Mouse (Mus musculus) retina, embryonic 14.5 days (tissue): ENCODE measurements at regions not wholly inside any gene's neighbourhood (a gene's known extent, or its start where the extent isn't known, plus 50 kb on each side); places are given as distances from the start of the nearest gene placed in this dataset.

ENCODE experiments used
- DNase-seq: peaks from one replicate; pipeline ENCODE4 v3.0.0-alpha.2; 2015; ENCODE audit warnings: low spot score

DNA sequence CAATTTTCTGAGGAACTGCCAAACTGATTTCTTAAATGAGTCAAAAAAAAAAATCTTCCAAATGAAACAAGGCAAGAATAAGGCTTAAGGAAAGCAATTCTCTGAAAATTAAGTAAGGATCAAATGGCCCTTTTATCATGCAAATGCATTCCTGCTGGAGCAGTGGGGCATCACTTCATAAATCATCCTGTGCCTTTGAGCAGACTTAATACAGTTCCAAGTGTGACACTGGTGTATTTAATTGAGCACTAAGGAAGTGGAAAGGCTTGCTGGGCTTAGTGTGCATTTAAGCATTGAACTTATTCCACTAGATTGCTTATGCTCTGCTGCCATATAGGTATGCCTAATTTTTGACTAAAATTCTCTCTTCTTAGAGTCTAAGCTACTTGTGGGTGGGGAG is 3655.7 kb upstream of the Lrrc6 start:
- DNase-seq = no peak

DNA sequence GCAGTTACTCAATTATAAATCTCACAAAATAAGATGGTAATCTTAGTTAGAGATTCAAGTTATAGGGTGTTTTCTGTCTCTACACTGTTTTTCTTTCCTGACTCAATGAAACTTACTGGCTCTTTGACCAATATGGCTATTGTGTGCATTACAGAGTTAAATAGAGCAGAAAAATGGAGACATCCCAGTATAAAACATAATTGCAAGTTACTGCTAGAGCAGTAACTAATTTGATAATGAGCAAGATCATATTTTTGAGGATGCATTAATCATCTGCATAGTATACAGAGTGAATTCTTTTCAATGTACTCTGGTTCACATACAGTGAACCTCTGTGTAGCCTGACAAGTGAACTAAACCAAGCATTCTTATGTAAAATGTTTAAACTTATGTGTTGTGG is 3631.0 kb upstream of the Gm6569 start:
- DNase-seq = peak; percentile 54
